Mouse (Mus musculus) frontal cortex, postnatal 36 days (tissue): ENCODE data around the gene 2310034G01Rik.
A peak's percentile ranks its signal among the peaks of the same experiment; 100 is the strongest.

Experiments
- DNase-seq, 2 experiments: peaks; one replicate each; pipeline ENCODE4 v3.0.0; 2022; ENCODE audit warnings: low spot score in 2 of 2

The 2310034G01Rik gene

GRCm38 (mm10) chr19:46328081-46329030 is 21.7 kb downstream of the 2310034G01Rik start, which contains the start of gene Fbxl15:
Gene Fbxl15 (plus strand): TSS chr19:46328184.
- DNase-seq = peak; percentile 95 to 97

- DNase-seq = no peak
Measured at GRCm38 (mm10) chr19:46327531-46328064, 22.5 kb downstream of the 2310034G01Rik start.

- peak; percentile 66 to 72 for DNase-seq
Measured at GRCm38 (mm10) chr19:46326756-46327305, 23.3 kb downstream of the 2310034G01Rik start, which contains the start of gene Psd. Gene Psd (minus strand): TSS chr19:46327156.

- DNase-seq = peak in 1 of 2 experiments; percentile 45
Measured at GRCm38 (mm10) chr19:46326019-46326755, 23.9 kb downstream of the 2310034G01Rik start.

- no peak for DNase-seq
Measured at GRCm38 (mm10) chr19:46324918-46325317, 25.2 kb downstream of the 2310034G01Rik start.

GRCm38 (mm10) chr19:46324366-46324765 is 25.7 kb downstream of the 2310034G01Rik start:
- no peak for DNase-seq

- DNase-seq = no peak
Measured at GRCm38 (mm10) chr19:46323716-46324115, 26.4 kb downstream of the 2310034G01Rik start.

- no peak for DNase-seq
Measured at GRCm38 (mm10) chr19:46322996-46323572, 27.0 kb downstream of the 2310034G01Rik start.

- DNase-seq = peak in 1 of 2 experiments; percentile 13
Measured at GRCm38 (mm10) chr19:46322144-46322995, 27.7 kb downstream of the 2310034G01Rik start.

GRCm38 (mm10) chr19:46321101-46321943 is 28.8 kb downstream of the 2310034G01Rik start:
- peak; percentile 52 to 61 for DNase-seq

- DNase-seq = no peak
Measured at GRCm38 (mm10) chr19:46320076-46320785, 29.9 kb downstream of the 2310034G01Rik start.

- DNase-seq = peak; percentile 92 to 96
Measured at GRCm38 (mm10) chr19:46318586-46319378, 31.3 kb downstream of the 2310034G01Rik start.

- peak; percentile 51 to 64 for DNase-seq
Measured at GRCm38 (mm10) chr19:46318031-46318471, 32.1 kb downstream of the 2310034G01Rik start.

GRCm38 (mm10) chr19:46317546-46317885 is 32.6 kb downstream of the 2310034G01Rik start:
- DNase-seq = peak in 1 of 2 experiments; percentile 18

GRCm38 (mm10) chr19:46316846-46317545 is 33.1 kb downstream of the 2310034G01Rik start:
- DNase-seq = peak; percentile 81 to 86

- DNase-seq = peak in 1 of 2 experiments; percentile 30
Measured at GRCm38 (mm10) chr19:46315752-46316610, 34.1 kb downstream of the 2310034G01Rik start.
